ENCODE assay signal across 8 mouse cellular contexts in the genomic region with DNA sequence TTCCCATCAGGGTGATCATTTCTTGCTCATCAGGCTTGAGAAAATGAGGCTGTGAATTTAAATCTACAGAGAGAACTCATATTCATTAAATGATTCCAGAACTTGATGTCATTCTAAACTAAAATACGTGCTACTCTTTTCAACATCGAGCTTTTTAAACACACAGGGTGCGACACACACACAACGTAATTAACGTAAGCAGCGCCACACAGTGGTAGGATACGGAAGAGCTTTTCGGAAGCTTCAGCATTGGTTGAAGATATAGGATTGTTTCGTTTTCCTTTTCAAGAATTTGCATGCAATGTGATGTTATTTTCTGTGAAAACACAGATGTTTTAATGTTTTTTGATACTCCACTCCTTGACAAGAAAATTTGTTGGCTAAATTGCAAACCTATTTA.
DNase-seq lines count a peak whose midpoint lies in the region.

No protein-coding gene starts in this region.

- DNase-seq in gastrocnemius, adult 18-20 months (ENCODE audit: low spot score), result peak; percentile 23
- no peak for DNase-seq in gastrocnemius, adult 8-10 months (ENCODE audit: low spot score in 2 of 2)
- peak; percentile 69 for DNase-seq in ZHBTc4 (ENCODE audit: low read depth, low spot score)
- DNase-seq in embryo, embryonic 10.5 days (ENCODE audit: low spot score), result peak; percentile 89
- peak; percentile 54 for DNase-seq in heart, postnatal 4 days
- DNase-seq in layer of hippocampus, adult 8-10 months (ENCODE audit: low spot score in 2 of 2), result peak; percentile 4 to 67
- peak; percentile 57 for DNase-seq in lung, postnatal 36 days
- DNase-seq in right cerebral cortex, adult 2 months (ENCODE audit: low spot score in 2 of 2), result peak; percentile 73 to 79

Comparison
In these comparisons a context has a peak if more than half of its experiments do, and no peak if none do; other contexts are left out.
1. DNase-seq: peak in gastrocnemius, adult 18-20 months (single experiment), ZHBTc4 (single experiment), embryo, embryonic 10.5 days (single experiment), heart, postnatal 4 days (single experiment), layer of hippocampus, adult 8-10 months (2 of 2), lung, postnatal 36 days (single experiment) and right cerebral cortex, adult 2 months (2 of 2); none in gastrocnemius, adult 8-10 months (0 of 2).